Mouse (Mus musculus) liver, postnatal 0 days (tissue): ENCODE data around the gene Gm19935.

Experiments used
- CTCF ChIP-seq: sonication (generic); IDR thresholded peaks from 2 replicates; pipeline ENCODE4 v1.5.1; 2016; ENCODE audit warnings: antibody characterized with exemption, low read depth
- EP300 ChIP-seq: IDR thresholded peaks from 2 replicates; pipeline ENCODE4 v1.6.1; 2016; ENCODE audit warnings: antibody characterized with exemption, low read depth, mild to moderate bottlenecking

DNA sequence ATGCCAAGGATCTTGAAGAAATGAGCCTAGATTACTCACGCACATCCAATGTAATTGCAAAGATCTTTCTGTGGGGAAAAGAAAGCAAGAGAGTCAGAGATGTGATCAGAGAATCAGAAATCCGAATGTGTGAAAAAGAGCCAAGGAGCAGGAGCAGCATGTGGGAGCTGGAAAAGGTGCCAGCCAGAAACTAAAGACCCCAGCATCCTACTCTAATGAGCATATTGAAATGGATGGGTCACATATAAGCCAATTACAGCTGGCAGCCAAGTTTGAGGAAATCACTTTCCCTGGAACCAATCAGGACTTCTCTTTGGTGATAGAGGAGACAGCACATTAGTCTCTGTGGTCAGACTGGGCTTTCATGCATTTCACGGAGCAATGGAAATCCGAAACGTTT lies 47.4 kb downstream of the Gm19935 start:
- TF ChIP-seq CTCF, result no peak
- TF ChIP-seq EP300, result no peak
